Mouse (Mus musculus): ENCODE data around the gene Mag. TPM values are rescaled to one million over a fixed set of nuclear protein-coding genes. Genes with fewer than 3 reads are reported as not detected.

The Mag gene
- polyA plus RNA-seq, 1 experiment from 2014 or later = 0.91 TPM

DNA sequence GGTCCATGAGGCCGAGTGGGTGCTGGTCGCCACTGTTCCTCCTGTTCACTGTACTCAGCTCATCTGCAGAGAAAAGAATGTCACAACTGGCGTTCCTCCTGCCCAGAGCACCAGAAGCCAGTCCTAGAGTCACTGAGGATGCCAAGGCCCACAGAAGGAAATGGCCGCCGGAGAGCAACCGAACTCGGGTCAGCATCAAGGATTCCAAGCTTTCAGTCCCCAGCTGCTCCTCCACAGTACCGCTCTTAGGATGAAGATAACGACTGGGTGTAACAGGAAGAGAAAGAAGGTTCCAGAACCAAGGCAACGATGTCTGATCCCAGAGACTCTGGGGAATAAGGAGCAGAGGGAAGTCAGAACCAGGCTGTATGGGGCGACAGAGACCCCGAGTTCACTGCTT, 53.2 kb downstream of the Mag start, which contains the start of gene Ffar1:
Gene Ffar1, minus strand, starts transcription at position 101 of the 400 bp plus-strand sequence.
- H3K4me3 ChIP-seq (replicated peaks; ENCODE audit: low read depth, low read length) = no peak within 1 kb of the TSS
- ATAC-seq (replicated peaks; ENCODE audit: low FRiP score, low read depth) (no peak), DNase-seq (ENCODE audit: low spot score) (no peak)
- H3K27ac ChIP-seq = no peak within 1 kb of the TSS
- no peak within 1 kb of the TSS for H3K4me2 ChIP-seq (ENCODE audit: low read length)
- no peaks in the 10 kb centered on the region for H3K4me1 ChIP-seq (replicated peaks; ENCODE audit: insufficient read depth, low read length)
- H3K36me3 ChIP-seq (ENCODE audit: insufficient read depth, low read length) = no peaks in the 10 kb centered on the region
- 88% methylated on average over 12 of the region's 12 CpGs for WGBS
- TF ChIP-seq CTCF (IDR thresholded peaks at IDR 0.05; ENCODE audit: low read depth) = no peak
- no peaks in the 10 kb centered on the region for H3K9me3 ChIP-seq (replicated peaks; ENCODE audit: low read length)
- no peaks in the 10 kb centered on the region for H3K27me3 ChIP-seq (ENCODE audit: insufficient read depth, low read length)
- H3K9ac ChIP-seq (ENCODE audit: low read depth, low read length) = no peak within 1 kb of the TSS

DNA sequence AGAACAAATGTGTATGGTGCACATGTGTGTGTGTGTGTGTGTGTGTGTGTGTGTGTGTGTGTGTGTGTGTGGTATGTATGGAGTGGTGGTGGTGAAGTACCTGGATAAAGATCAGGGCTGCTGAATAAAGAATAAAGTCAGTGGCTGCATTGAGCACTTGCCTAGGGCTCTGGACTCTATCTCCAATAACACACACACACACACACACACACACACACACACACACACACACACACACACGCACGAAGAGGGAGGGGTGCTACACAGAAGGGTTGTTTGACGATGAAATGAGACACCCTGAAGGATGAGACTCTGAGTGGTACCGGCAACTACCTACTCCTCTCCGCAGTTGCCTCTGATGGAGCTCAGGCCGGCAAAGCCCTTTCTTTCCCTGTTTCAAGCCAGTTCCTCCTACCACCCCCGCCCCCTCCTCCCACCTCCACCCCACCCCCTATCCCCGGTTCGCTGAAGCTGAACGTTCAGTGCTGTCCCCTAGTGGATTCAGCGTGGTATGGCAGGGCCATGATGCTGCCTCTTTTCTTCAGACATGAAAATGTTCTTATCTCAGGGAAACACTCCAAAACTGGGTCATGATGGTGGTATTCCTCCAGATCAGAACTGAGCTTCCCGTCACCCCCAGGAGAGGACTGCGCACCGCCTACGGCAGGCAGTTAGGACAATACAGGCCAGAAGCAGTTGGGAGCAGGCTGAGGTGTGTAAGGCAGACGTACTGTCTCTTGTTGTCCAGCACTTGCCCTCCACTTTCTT, 54.9 kb downstream of the Mag start:
- H3K36me3 ChIP-seq (ENCODE audit: insufficient read depth, low read length) = no peaks in the 10 kb centered on the region
- H3K4me1 ChIP-seq (replicated peaks; ENCODE audit: insufficient read depth, low read length) = no peaks in the 10 kb centered on the region
- peak; percentile 76 for DNase-seq (ENCODE audit: low spot score)
- WGBS = 14% methylated on average over 13 of the region's 16 CpGs
- H3K4me2 ChIP-seq (ENCODE audit: low read length) = peak overlapping the region; percentile 16; the same call in 1 of the 2 replicates
- no peak overlapping the region for H3K27ac ChIP-seq
- peak; percentile 56; the same call in 1 of the 2 replicates for ATAC-seq (replicated peaks; ENCODE audit: low FRiP score, low read depth)
- no peaks in the 10 kb centered on the region for H3K27me3 ChIP-seq (ENCODE audit: insufficient read depth, low read length)
- H3K9ac ChIP-seq (ENCODE audit: low read depth, low read length) = no peak overlapping the region
- TF ChIP-seq CTCF (IDR thresholded peaks at IDR 0.05; ENCODE audit: low read depth) = peak; percentile 76
- H3K4me3 ChIP-seq (replicated peaks; ENCODE audit: low read depth, low read length) = no peak overlapping the region
- H3K9me3 ChIP-seq (replicated peaks; ENCODE audit: low read length) = no peaks in the 10 kb centered on the region

DNA sequence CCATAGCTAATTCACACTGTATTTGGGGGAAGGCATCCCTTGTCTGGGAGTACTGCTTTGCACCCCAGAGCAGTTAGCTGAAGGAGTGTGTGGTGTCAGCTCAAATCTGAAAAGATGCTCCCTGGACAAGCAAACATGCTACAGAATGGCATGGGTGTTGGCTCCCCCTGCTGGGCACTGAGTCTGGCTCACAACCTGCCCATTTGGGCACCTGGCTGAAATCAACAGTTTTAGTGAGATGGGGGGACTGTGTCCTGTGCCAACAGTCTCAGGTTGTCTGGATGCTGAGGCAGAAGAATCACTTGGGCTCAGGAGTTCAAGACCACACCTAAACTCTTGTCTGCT, 55.4 kb downstream of the Mag start:
- H3K27me3 ChIP-seq (ENCODE audit: insufficient read depth, low read length) = no peaks in the 10 kb centered on the region
- no peaks in the 10 kb centered on the region for H3K4me1 ChIP-seq (replicated peaks; ENCODE audit: insufficient read depth, low read length)
- no peaks in the 10 kb centered on the region for H3K9me3 ChIP-seq (replicated peaks; ENCODE audit: low read length)
- no peaks in the 10 kb centered on the region for H3K36me3 ChIP-seq (ENCODE audit: insufficient read depth, low read length)
- no peak overlapping the region for H3K4me2 ChIP-seq (ENCODE audit: low read length)
- no peak overlapping the region for H3K4me3 ChIP-seq (replicated peaks; ENCODE audit: low read depth, low read length)
- DNase-seq (ENCODE audit: low spot score) = peak; percentile 80
- TF ChIP-seq CTCF (IDR thresholded peaks at IDR 0.05; ENCODE audit: low read depth) = peak; percentile 89
- H3K9ac ChIP-seq (ENCODE audit: low read depth, low read length) = no peak overlapping the region
- H3K27ac ChIP-seq = no peak overlapping the region
- ATAC-seq (replicated peaks; ENCODE audit: low FRiP score, low read depth) = peak; percentile 20; the same call in 1 of the 2 replicates

DNA sequence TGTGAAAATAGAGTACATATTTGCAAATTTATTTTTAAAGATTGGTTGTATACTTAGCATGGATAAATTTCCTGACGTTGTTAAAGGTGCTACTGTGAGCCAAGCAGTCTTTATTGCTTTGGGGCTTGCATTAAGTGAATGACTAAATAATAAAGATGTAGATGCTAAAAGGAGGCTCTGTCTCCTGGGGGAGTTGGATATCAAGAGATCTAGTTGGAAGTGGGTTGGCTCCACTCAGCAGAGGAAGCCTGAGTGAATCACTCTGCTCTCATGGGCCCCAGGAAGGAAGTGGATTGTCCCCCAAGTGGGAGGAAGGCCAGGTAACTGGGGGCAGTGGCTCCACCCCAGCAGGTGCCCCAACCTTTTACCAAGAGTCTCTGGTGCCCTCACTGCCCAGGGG, 56.9 kb downstream of the Mag start:
- 61% methylated on average over 1 of the region's 1 CpGs for WGBS

DNA sequence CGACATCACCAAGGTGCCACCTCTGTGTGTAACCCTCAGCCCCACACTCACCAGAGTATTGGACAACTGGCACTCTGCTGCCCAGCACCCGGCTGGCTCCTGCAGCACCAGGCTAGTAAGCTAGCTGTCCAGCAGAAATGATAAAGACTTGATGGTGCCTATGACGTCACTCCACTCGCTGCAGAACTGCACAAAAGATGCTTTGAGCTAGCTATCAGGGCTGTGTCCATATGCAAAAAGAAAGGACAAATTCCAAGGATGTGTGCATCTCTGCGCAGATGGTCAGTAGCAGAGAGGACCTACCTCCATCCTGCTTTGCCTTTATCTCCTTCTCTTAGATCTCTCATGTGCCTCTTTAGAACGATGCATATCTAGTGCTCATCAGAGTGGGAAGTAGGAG, 58.6 kb downstream of the Mag start, which contains the start of gene Ffar3:
Gene Ffar3, minus strand, starts transcription at position 101 of the 400 bp plus-strand sequence.
- Histone ChIP-seq H3K27ac (no peak within 1 kb of the TSS), H3K4me3 (replicated peaks; ENCODE audit: low read depth, low read length) (no peak within 1 kb of the TSS), H3K4me1 (replicated peaks; ENCODE audit: insufficient read depth, low read length) (no peaks in the 10 kb centered on the region), H3K27me3 (ENCODE audit: insufficient read depth, low read length) (no peaks in the 10 kb centered on the region), H3K4me2 (ENCODE audit: low read length) (no peak within 1 kb of the TSS), H3K36me3 (ENCODE audit: insufficient read depth, low read length) (no peaks in the 10 kb centered on the region), H3K9me3 (replicated peaks; ENCODE audit: low read length) (no peaks in the 10 kb centered on the region), H3K9ac (ENCODE audit: low read depth, low read length) (no peak within 1 kb of the TSS)
- DNase-seq (ENCODE audit: low spot score) = no peak
- no peak for TF ChIP-seq CTCF (IDR thresholded peaks at IDR 0.05; ENCODE audit: low read depth)
- no peak for ATAC-seq (replicated peaks; ENCODE audit: low FRiP score, low read depth)
- 76% methylated on average over 6 of the region's 6 CpGs for WGBS

More for the DNA sequence above, 56.9 kb downstream of the Mag start:
- Histone ChIP-seq H3K9ac (ENCODE audit: low read depth, low read length) (no peak overlapping the region), H3K36me3 (ENCODE audit: insufficient read depth, low read length) (no peaks in the 10 kb centered on the region), H3K4me1 (replicated peaks; ENCODE audit: insufficient read depth, low read length) (no peaks in the 10 kb centered on the region), H3K4me2 (ENCODE audit: low read length) (no peak overlapping the region), H3K4me3 (replicated peaks; ENCODE audit: low read depth, low read length) (no peak overlapping the region), H3K27ac (no peak overlapping the region), H3K27me3 (ENCODE audit: insufficient read depth, low read length) (no peaks in the 10 kb centered on the region), H3K9me3 (replicated peaks; ENCODE audit: low read length) (no peaks in the 10 kb centered on the region)
- TF ChIP-seq CTCF (IDR thresholded peaks at IDR 0.05; ENCODE audit: low read depth) = no peak
- ATAC-seq (replicated peaks; ENCODE audit: low FRiP score, low read depth) (no peak), DNase-seq (ENCODE audit: low spot score) (no peak)

DNA sequence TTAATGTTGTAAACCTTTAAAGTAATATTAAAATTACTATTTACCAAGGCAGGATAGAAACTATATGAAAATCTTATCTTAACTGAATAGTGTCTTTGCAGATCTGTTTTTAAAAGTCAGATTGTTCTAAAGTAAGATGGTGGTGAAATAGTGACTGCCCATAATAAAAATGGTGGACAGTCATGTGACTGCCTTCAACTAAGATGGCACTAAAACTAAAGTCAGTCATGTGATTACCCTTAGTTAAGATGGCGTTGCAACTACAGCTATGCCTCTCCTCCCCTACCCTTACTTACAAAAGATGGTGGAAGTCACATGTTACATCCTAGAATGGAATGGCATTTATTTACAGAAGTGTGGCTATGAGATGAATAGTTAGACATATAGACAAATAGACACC, 63.3 kb downstream of the Mag start:
- Histone ChIP-seq H3K4me3 (replicated peaks; ENCODE audit: low read depth, low read length) (no peak overlapping the region), H3K9me3 (replicated peaks; ENCODE audit: low read length) (no peaks in the 10 kb centered on the region), H3K27me3 (ENCODE audit: insufficient read depth, low read length) (no peaks in the 10 kb centered on the region), H3K4me2 (ENCODE audit: low read length) (no peak overlapping the region), H3K4me1 (replicated peaks; ENCODE audit: insufficient read depth, low read length) (no peaks in the 10 kb centered on the region), H3K27ac (no peak overlapping the region), H3K36me3 (ENCODE audit: insufficient read depth, low read length) (no peaks in the 10 kb centered on the region), H3K9ac (ENCODE audit: low read depth, low read length) (no peak overlapping the region)
- no peak for TF ChIP-seq CTCF (IDR thresholded peaks at IDR 0.05; ENCODE audit: low read depth)
- DNase-seq (ENCODE audit: low spot score) (no peak), ATAC-seq (replicated peaks; ENCODE audit: low FRiP score, low read depth) (no peak)
- 81% methylated on average over 1 of the region's 1 CpGs for WGBS

Other genes with a start within 250 kb of the Mag start
- 25.2 and 28.8 TPM in 2 replicates for gene Haus5, start 249.9 kb downstream of the Mag start, polyA plus RNA-seq (2015; fragmentation: Nextera tagmentation; extraction: Ambion mirVana)
- gene Pmis2, start 243.3 kb downstream of the Mag start, polyA plus RNA-seq (2015; fragmentation: Nextera tagmentation; extraction: Ambion mirVana) = not detected in 2 replicates
- gene 2200002J24Rik, start 215.9 kb downstream of the Mag start, polyA plus RNA-seq (2015; fragmentation: Nextera tagmentation; extraction: Ambion mirVana) = 2.0 and 2.5 TPM in 2 replicates
- gene Atp4a, start 202.7 kb downstream of the Mag start, polyA plus RNA-seq (2015; fragmentation: Nextera tagmentation; extraction: Ambion mirVana) = 4.6 and 5.0 TPM in 2 replicates
- 320 and 325 TPM in 2 replicates for gene Tmem147, start 185.3 kb downstream of the Mag start, polyA plus RNA-seq (2015; fragmentation: Nextera tagmentation; extraction: Ambion mirVana)
- 0.15 and 0.32 TPM in 2 replicates for gene Gapdhs, start 171.2 kb downstream of the Mag start, polyA plus RNA-seq (2015; fragmentation: Nextera tagmentation; extraction: Ambion mirVana)
- 2.4 and 2.5 TPM in 2 replicates for gene Sbsn, start 163.4 kb downstream of the Mag start, polyA plus RNA-seq (2015; fragmentation: Nextera tagmentation; extraction: Ambion mirVana)
- 1.7 and 2.7 TPM in 2 replicates for gene Dmkn, start 151.1 kb downstream of the Mag start, polyA plus RNA-seq (2015; fragmentation: Nextera tagmentation; extraction: Ambion mirVana)
- 1.4 and 3.4 TPM in 2 replicates for gene Krtdap, start 127.0 kb downstream of the Mag start, polyA plus RNA-seq (2015; fragmentation: Nextera tagmentation; extraction: Ambion mirVana)
- gene Ffar2, start 91.1 kb downstream of the Mag start, polyA plus RNA-seq (2015; fragmentation: Nextera tagmentation; extraction: Ambion mirVana) = 0.06 and 0.16 TPM in 2 replicates
- gene Ffar3, start 58.7 kb downstream of the Mag start, polyA plus RNA-seq (2015; fragmentation: Nextera tagmentation; extraction: Ambion mirVana) = 0.20 TPM in 1 of 2 replicates, not detected in the other
- gene Ffar1, start 53.3 kb downstream of the Mag start, polyA plus RNA-seq (2015; fragmentation: Nextera tagmentation; extraction: Ambion mirVana) = 0.03 TPM in 1 of 2 replicates, not detected in the other
- 0.20 and 0.45 TPM in 2 replicates for gene Cd22, start 34.5 kb downstream of the Mag start, polyA plus RNA-seq (2015; fragmentation: Nextera tagmentation; extraction: Ambion mirVana)
- not detected in 2 replicates for gene Hamp2, start 9.8 kb upstream of the Mag start, polyA plus RNA-seq (2015; fragmentation: Nextera tagmentation; extraction: Ambion mirVana)
- not detected in 2 replicates for gene Hamp, start 29.2 kb upstream of the Mag start, polyA plus RNA-seq (2015; fragmentation: Nextera tagmentation; extraction: Ambion mirVana)
- 21.9 and 22.3 TPM in 2 replicates for gene Usf2, start 41.9 kb upstream of the Mag start, polyA plus RNA-seq (2015; fragmentation: Nextera tagmentation; extraction: Ambion mirVana)
- 58.4 and 60.6 TPM in 2 replicates for gene Lsr, start 58.6 kb upstream of the Mag start, polyA plus RNA-seq (2015; fragmentation: Nextera tagmentation; extraction: Ambion mirVana)
- gene Fam187b, start 58.9 kb upstream of the Mag start, polyA plus RNA-seq (2015; fragmentation: Nextera tagmentation; extraction: Ambion mirVana) = 8.9 and 9.2 TPM in 2 replicates
- gene Fxyd5, start 127.6 kb upstream of the Mag start, polyA plus RNA-seq (2015; fragmentation: Nextera tagmentation; extraction: Ambion mirVana) = 31.5 and 35.9 TPM in 2 replicates
- gene Fxyd7, start 136.6 kb upstream of the Mag start, polyA plus RNA-seq (2015; fragmentation: Nextera tagmentation; extraction: Ambion mirVana) = 6.1 and 8.5 TPM in 2 replicates
- 62.0 and 76.3 TPM in 2 replicates for gene Fxyd1, start 142.3 kb upstream of the Mag start, polyA plus RNA-seq (2015; fragmentation: Nextera tagmentation; extraction: Ambion mirVana)
- 0.24 and 0.34 TPM in 2 replicates for gene Lgi4, start 144.5 kb upstream of the Mag start, polyA plus RNA-seq (2015; fragmentation: Nextera tagmentation; extraction: Ambion mirVana)
- gene Fxyd3, start 161.8 kb upstream of the Mag start, polyA plus RNA-seq (2015; fragmentation: Nextera tagmentation; extraction: Ambion mirVana) = 16.9 and 22.5 TPM in 2 replicates
- gene Hpn, start 200.4 kb upstream of the Mag start, polyA plus RNA-seq (2015; fragmentation: Nextera tagmentation; extraction: Ambion mirVana) = 106 and 110 TPM in 2 replicates
- 2.2 and 2.8 TPM in 2 replicates for gene Scn1b, start 212.1 kb upstream of the Mag start, polyA plus RNA-seq (2015; fragmentation: Nextera tagmentation; extraction: Ambion mirVana)
- gene Gramd1a, start 241.0 kb upstream of the Mag start, polyA plus RNA-seq (2015; fragmentation: Nextera tagmentation; extraction: Ambion mirVana) = 36.2 and 36.3 TPM in 2 replicates